Mouse (Mus musculus) embryo, embryonic 9.5 days (tissue): ENCODE measurements around the gene Sds.

Source experiments
- DNase-seq: peaks from one replicate; pipeline ENCODE4 v3.0.0-alpha.2; 2017; ENCODE audit errors: extremely low spot score

Sds gene

DNA sequence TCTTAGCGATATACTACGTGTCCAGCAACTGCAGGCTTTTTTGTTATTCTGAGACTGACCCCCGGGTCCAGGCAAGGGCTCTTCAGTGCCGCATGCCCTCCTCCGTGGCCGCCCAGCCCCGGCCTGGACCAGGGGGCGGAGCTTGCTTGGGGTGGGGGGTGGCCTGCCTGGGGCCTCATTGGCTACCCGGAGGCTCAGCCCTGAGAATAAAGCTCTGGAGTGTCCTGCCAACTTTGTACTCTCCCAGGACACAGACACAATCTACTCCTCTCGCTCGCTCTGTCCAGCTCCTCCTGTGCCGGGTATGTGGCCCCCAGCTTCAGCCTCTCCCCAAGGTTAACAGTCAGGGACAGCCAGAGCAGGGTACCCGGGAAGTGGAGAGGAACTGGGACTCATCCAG, at the start of gene Sds:
Sds (plus strand) TSS at position 231 of the 400 bp plus-strand sequence.
- peak; percentile 37 for DNase-seq

DNA sequence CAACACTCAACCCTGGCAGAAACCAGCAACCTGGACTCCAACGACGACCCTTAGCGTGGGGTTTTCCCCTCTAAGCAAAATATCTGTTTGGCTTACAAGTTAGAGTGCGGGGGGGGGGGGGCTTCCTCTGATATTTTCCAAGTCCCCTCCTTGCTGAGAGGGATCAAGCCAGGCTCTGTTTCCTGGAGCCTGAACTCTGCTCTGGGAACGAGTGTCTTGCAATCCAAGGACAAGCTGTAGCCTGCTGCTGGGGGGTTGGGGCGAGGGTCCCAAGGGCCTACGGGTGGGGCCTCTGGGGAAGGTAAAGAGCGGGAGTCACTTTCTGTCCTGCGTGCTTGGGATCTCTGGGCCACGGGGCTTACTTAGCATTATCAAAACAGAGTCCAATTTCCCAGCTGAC, 49.8 kb upstream of the Sds start:
- DNase-seq = no peak

DNA sequence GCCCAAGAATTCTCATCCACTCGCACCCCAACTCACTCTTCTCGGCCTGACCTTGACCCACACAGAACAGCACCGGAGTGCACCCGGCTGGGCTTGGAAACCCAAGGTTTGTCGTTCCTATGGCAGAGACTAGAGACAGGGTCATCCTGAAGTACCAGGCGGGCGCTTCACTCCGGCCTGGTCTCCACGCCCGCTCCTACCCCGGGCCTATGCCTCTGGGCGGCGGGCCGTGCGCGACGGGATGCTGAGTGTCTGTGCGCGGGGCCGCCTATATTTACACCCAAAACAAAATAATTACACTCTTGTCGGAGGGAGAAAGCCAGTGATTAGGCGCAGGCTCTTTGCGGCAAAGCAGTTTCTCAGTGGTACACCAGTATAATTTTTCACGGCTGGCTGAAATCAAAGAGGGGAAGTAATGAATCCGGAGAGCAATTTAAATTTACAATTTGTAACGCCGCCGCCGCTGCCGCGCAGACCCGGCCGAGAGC, 48.8 kb upstream of the Sds start:
- DNase-seq = peak; percentile 34

DNA sequence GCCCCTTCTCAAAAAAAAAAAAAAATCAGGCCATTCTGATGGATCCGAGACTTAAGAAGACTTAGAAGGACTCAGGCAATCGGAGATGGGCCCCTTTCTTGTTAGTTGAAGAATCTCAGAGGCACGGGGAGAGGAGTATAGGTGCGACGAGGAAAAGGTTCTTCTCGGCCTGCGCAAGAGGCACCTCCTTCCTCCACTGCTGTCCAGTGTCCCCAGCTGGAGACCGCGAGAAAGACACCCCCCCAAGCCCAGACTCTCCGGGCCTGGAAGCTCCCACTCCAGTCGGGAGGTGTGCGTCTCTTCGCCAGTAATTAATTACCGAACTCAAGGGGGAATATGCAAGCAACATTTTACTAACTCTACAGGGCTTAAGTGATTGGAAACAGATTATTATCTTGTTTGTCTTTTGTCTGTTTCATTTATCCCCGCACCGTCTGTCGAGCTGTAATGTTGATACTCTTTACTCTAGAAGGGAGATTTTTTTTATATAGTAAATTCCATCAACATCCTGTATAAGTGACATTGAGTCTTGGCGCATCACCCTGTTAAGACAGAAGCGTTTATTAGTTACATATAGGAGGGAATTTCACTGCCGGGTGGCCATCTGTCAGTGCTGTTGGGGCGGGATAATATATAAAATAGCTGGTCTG, 48.0 kb upstream of the Sds start:
- no peak for DNase-seq

DNA sequence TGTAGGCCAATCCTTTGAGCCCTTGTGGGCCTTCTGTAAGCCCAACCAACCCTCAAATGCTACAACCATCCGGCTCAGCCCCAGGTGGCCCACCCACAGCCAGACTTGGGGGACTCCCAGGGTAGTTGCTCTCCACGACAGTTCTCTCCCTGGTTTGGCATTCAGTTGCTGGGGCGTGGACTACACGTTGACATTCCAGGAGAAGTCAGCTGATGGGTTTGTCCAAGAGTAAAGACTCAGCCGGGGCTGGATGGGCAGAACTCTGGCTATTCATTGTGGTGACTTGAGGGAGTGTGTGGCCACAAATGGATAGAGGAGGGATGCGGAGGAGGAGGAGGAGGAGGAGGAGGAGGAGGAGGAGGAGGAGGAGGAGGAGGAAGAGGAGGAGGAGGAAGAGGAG, 47.3 kb upstream of the Sds start:
- DNase-seq = no peak

DNA sequence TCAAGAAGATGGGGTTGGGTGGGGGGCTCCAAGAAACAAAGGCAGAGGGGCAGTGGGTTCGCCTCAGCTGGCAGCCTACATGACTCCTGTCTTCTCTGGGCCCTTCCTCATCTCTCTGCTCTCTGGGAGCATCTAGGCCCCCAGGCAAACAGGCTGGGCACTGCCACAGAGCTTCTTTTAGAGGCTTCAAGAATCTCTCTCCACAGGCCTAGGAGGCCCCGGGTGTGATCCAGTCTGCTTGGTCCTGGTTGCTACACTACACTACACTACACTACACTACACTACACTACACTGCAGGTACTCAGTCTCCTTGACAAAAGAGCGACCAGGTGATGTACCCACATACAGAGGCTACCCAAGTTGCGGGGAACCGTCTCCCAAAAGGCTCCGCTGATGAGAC, 46.6 kb upstream of the Sds start:
- no peak for DNase-seq

DNA sequence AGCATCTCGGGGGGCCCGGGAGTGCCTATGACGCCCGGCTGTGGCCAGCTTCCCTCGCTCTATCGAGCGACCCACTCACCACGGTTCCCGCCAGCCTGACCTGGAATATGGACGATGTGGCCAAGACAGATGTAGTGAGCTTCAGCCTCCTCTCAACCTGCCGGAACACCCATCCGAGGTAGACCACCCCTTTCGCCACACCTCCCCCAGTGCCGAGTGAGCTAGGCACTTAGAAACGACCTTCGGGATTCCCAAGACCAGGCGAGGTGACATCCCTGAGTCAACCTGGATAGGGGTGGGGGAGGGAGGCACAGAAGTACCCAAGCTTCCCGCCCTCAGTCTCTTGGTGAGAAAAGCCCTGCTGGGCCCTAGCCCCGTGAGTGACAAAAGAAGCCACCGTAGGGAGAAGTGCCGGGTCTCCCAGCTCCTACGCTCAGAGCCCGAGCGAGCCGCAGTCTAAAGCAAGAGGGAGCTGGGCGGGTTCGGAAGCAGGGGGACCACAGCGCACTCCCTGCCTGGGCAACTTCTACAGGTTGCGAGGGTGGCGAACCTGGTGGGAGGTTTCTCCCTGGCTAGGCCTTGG, 45.2 kb upstream of the Sds start:
- DNase-seq = peak; percentile 53

DNA sequence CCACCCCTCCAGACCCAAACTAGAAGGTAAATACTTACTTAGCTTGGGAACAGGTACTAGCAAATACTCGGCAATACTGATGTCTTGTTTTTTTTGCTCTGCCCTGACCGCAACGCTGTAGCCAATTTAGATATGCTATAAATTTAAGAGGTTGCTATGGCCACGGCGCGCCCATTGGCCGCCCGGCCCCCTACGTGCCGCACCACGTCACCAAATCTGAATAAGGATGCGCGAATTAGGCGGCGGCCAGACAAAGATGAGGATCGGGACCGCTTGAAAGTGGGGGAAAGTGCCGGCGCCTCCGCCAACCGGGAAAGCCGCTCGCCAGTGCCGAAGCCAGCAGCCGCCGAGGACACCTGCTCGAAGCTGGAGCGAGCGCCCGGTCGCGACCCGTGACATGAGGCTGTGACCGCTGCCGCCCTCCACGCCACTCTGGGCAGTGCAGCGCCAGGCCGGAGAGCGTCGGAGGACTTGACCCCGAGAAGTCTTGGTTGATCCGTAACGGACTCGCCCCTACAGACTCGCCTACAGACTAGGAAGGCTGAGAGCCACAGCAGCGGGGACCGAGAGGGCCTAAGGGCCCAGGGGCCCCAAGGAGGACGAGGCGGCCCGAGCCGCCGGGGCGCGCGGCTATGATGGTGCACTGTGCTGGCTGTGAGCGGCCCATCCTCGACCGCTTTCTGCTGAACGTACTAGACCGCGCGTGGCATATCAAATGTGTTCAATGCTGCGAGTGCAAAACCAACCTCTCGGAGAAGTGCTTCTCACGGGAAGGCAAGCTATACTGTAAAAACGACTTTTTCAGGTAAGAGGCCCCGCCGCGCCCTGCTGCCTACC, 44.5 kb upstream of the Sds start, which contains the start of gene Lhx5:
Lhx5 (plus strand) TSS at position 51 of the 837 bp plus-strand sequence.
- peak; percentile 58 for DNase-seq

DNA sequence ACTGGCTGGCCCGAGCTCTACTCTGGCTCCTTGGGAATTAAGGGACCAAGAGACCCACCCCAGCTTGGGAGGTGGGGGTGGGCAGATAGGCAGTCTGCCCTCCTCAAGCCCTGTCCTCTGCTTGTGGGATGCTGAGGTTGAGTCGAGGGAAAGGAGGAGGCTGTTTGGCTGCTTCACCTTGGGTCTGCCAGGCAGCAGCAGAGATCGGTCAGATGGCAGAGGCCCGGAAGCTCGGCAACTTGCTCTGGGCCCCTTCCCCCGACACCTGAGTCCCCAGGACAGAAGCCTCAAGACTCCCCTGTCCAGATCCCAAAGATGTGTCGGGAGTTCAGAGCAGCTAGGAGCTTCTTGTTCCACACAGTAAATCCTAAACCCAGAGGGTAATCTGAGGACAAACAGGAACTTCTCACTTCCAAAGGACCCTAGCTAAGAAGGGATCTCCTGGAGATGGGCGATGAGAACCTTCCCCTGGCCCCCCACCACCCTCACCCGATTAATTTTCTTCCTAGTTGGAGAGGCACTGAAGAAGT, 43.8 kb upstream of the Sds start:
- peak; percentile 40 for DNase-seq

DNA sequence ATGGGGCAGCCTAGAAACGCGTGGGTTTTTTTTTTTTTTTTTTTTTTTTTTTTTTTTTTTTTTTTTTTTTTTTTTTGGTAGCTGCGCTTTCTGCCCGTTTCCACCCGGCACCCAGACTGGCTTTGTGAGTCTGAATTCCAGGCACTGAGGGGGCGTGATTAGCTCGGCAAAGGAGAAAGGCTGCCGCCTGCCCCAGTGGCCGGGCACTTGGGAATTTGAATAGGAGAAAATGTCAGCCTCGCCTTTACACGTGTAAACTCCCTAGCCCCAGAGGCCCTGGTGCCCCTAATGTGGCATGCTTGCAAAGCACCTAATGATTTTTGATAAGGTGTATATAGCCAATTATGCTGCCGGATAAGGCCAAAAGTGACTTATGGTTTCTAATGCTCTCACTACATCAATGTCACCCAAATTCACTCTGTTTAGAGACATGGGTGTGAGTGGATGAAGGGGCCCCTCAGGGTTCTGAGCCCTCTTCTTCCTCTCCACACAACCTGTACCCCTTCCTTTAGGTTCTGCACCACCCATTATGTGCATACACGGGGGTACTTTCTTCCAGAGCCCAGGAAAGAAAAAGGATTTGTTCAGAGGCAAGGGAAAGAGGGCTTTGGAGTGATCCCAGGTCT, 43.1 kb upstream of the Sds start:
- DNase-seq = peak; percentile 31

DNA sequence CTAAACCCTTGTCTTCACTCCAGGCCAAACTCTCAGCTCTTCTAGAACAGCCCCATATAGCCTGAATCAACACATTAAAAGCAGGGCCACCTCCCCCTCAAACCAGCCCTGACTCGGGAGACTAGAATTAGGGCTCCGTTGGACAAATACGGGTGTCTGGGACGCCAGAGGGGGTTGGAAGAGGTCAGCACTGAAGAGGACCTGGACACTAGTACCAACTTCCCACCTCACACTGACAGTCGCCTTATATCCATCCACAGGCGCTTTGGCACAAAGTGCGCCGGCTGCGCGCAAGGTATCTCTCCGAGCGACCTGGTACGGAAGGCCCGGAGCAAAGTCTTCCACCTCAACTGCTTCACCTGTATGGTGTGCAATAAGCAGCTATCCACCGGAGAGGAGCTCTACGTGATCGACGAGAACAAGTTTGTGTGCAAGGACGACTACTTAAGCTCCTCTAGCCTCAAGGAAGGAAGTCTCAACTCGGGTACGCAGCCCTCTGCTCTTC, 42.0 kb upstream of the Sds start:
- no peak for DNase-seq

DNA sequence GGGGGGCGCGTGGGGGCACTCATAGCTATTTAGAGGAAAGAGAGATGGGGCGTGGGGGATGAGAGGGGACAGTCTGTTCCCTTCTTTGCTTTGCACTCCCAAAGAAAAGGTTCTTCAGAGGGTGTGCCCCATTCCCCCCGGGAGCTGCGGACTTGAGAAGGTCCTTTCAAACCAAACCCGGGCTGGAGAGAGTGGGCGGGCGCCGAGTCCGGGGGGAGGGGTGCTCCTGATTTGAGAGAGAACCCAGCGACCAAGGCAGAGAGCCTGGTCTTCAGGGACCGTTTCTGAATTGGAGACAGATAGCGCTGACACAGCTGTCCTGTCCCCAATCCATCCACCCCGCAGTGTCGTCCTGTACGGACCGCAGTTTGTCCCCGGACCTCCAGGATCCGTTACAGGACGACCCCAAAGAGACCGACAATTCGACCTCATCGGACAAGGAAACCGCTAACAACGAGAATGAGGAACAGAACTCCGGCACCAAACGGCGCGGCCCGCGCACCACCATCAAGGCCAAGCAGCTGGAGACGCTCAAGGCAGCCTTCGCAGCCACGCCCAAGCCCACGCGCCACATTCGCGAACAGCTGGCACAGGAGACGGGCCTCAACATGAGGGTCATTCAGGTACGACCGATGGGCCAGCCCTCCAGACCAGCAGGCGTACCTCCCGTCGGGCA, 41.2 kb upstream of the Sds start:
- peak; percentile 42 for DNase-seq

DNA sequence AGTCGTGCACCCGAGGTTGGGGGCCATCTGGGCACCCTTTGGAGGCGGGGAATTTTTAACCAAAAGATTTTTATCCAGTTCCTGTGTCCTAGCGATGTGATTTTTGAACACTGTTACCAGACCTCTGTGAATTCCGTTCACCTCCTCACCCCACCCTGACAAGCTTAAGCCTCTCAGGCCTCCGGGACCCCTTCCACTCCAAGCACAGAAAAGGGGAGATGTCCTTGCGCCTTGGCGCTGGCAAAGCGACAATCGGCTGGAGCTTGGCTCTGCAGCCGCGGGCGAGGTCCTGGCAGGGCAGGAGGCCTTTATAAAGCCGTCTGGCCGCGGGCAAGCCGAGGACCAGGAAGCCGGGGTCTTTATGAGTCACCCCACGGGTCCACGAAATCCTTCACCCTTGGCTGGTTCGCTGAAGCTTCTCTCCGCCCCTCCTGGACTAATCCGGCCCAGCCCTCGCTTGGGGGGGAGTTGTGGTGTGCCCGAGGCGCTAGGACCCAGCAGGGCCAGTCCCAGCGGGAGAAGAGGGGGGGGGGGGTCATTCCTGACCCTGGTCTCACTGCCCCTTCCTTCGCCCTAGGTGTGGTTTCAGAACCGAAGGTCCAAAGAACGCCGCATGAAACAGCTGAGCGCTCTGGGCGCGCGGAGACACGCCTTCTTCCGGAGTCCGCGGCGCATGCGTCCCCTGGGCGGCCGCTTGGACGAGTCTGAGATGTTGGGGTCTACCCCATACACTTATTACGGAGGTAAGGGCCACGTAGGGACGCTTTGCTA, 40.4 kb upstream of the Sds start:
- peak; percentile 60 for DNase-seq

DNA sequence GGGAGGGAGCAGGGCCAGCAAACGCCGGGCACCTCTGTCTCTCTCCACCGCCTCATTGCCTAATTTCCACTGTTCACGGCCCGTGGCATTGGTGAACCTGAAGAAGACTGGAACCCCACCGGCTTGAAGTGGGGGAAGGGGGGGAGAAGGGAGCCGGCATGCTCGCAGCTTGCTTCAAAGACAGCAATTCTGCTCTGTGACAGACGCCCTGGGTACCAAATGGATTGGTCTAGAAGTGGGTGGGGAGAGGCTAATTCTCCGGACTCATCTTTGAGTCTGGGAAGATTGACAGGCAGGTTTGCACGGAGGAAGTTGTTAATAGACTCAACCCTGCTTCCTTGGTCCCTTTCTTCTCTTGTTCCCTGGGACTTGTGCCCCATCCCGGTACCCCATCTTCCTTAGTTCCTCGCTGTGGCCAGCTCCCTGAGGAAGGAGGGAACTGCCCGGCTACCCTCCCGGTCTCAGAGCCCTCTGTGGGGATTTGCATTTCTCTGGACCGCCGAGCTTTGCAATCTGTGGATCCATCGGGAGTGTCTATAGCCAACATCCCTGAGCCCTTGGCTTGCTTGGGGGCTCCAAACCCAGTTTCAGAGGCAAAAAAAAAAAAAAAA, 39.3 kb upstream of the Sds start:
- DNase-seq = peak; percentile 44

DNA sequence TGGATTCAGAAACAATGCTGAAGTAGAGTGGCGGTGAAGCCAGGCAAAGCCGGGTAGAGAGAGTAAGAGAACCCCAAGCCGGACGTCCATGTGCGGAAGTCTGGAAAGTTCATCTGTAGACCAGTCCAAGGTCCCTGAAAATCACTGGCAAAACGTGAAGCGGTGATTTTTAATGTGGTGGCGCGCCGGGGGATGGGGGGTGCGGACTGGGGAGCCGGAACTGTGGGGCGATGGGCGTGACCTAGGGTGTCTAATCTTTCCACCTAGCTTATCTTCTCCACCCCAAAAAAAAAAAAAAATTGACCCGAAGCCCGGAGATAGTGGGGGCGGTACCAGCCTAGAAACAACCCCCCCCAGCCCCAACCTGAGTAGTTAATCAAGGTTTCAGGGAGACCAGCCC, 38.8 kb upstream of the Sds start:
- no peak for DNase-seq

DNA sequence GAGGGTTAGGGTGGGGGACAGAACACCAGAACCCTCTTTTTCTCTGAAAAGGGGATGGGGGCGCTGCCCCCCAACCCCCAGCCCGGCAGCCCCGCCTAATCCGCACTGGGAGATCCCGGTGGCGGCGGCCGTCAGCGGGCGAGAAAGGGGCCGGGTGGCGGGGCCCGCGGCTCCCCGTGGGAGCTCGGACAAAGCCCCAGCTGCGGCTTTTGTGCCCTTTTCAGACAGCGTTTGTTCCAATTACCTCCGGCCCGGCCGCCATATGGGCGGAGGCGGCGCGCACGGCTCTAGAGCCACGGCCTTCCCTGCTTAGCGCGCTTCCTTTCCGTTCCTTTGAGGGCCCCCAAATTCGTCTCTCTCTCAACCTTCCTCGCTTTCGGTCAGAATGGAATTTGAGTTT, 38.3 kb upstream of the Sds start:
- peak; percentile 59 for DNase-seq

DNA sequence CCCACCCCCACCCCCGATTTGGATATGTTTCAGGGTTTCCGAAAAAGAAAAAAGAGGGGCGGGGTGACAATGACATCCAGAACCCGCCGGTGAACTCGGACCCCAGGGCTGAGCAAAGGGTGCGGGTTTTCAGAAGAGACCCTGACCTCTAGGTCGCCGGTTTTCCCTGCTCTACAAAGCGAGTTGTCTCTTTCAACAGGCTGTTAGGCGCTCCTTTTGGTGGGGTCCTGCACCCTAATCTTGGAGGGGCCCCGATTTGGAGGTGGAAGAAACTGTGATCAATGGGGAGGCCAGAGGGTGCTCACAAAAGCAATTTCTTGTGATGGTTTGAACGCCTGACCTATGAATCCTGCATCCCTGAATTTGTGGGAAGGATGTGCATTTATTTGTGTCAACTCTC, 37.9 kb upstream of the Sds start:
- DNase-seq = no peak

DNA sequence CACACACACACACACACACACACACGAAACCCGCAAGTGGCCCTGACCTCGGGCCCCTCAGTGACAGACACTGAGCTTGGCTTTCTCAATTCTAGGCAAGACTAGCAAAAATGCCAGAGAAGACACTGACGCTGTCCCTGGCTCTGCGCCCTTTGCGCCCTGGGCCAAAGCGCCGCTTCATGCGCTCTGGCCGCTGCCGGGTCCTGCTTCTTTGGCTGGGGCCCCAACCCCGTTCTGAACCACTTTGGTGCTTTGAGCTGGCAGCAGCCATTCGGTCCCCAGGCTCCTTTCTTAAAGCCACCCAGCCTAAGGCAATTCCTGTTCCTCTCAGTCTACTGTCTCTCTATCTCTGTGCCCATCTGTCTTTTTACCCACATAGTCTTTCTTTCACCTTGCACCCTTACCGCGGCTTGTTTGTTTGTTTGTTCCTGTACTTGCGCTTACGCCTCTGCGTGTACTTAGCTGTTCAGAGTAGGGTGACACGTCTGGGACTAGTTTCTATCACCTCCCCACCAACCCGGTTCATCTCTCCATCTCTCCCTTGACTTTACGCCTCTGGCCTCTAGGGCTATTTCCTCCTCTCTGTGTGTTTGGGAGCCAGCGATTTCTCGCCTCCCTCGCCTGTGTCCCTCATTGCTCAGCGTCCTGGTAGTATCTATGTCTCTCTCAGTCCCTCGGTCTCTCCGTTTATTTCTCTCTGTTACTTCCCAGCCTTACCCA, 37.2 kb upstream of the Sds start:
- peak; percentile 38 for DNase-seq

DNA sequence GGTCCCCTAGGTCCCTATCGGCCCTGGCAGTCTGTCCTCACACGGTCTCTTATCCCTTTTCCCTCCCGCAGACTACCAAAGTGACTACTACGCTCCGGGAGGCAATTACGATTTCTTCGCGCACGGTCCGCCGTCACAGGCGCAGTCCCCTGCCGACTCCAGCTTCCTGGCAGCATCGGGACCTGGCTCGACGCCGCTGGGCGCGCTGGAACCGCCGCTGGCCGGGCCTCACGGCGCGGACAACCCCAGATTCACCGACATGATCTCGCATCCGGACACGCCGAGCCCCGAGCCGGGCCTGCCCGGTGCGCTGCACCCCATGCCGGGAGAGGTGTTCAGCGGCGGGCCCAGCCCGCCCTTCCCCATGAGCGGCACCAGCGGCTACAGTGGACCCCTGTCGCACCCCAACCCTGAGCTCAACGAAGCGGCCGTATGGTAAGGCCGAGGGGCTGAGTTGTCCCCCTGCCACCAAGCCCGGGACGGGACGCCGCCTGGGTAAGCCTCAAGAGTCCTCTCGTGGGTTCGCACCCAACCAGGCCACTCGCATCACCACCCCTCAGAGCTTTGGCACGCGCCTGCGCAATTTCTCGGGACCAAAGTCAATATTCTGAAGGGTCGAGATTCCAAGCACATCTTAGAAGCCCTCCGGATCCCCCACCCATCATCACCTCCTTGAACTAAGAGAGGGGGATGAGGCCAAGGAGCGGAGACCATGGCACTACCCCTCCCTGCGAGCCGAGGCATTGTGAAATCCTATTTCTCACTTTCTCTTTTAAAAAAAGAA, 36.2 kb upstream of the Sds start:
- DNase-seq = no peak
